Mouse (Mus musculus) urinary bladder, postnatal 10 days (tissue): ENCODE measurements at regions not wholly inside any gene's neighbourhood (a gene's known extent, or its start where the extent isn't known, plus 50 kb on each side); places are given as distances from the start of the nearest gene placed in this dataset.
"Not testable (repeated sequence)": the region's sequence is repeated elsewhere in the genome, so short reads cannot be mapped to it uniquely, and the experiment has no call there.

Experiments used
- DNase-seq: peaks from one replicate; pipeline ENCODE4 v3.0.0; 2022; ENCODE audit warnings: low spot score

DNA sequence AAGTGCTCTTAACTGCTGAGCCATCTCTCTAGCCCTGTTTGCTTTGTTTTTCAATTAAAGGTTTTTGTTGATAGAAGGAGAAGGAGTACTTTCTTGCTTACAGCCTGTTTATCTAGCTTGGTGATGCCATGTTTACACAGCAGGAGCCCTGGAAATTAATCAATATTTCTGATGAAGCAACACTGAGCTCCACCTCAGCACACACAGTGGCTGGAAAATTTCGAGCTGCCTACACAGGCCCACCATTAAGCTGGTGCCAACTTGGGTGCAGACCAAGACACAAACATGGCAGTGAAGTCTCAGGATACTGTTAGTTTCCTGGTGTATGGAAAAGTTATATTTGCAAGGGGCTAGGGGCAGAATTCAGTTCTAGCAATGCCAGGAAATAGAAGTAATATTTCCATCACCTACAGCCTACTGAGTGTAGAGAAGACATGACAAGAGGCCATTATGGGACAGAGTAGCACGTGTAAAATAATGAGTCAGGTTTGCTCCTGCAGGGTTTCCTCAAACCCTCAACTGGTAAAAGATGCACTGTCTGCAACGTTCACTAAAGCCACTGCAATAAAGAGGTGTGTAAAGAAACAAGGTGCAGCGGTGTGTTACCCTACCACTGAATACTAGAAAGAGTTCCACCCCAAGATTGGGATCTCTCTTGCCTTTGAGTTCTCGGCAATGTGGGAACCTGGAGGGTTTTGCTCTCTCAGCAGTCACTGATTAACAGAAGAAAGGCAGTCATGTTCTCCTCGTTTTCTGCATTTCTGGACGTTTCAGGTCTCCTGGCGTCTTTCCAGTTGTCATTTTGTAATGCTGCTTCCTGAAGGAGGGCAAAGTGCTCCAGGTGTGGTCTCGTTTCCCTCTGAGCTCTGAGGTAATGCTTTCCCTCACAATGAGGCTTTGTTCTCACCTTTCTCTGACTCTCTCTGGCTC is 108.8 kb upstream of the Fhl2 start:
- DNase-seq: no peak

DNA sequence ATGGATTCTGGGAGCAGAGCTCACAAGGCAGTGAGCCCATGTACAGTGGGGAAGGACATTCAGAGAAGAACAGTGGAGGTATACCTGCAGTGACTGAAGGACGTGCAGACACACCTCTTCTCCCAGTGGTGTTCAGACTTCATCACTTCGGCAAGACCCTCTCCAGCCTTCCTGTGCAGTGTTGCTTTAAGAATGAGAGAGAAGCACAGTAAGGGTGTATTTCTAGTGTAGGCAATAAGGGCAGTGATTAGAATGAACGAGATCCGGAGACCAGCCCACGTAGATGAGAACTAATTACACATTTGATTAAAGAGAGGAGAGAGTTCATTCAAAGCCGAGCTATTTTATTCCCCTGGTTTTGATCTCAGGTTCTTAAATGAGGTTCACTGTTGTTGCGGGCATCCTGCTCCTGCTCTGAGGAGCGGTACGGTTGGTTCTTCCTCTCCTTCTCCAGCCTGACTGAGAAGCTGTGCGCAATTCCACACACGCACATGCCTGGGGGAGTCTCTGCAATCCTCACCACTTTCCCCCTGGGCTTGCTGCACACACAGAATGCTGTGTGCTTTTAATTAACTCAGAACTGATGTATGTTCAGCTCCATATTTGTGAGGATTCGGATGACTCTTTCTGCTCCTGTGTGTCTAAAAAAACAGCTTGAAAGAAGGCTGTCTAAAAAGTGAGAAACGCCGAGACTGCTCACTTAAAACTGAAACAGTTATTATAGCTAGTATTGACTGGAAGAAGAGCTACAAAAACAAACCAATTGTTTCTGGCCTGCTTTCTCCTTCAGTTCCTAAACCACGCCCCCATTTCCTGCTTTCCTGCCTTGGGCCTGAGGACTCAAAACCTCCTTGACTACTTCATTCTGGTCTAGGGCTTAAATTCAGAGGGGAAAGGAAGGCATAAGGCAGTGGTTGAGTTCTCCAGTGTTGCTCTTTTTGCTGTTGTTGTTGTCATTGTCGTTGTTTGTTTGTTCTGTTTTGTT is 114.2 kb upstream of the Fhl2 start:
- no peak for DNase-seq

DNA sequence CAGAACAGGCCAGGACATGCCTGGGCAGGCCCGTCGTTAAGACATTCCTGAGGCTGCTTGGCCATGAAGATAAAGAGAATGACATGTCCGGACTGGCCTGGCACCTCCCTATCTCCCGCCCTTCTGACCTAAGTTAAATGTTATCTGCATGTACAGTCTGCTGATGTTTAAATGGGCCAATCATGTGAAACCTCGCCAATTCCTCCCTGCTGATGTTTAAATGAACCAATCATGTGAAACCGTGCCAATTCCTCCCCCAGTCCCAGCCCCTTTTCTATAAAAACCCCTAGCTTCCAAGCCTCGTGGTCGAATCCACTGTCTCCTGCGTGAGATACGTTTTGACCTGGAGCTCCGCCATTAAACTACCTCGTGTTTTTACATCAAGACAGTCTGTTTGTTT is 119.5 kb upstream of the Fhl2 start:
- not testable (repeated sequence) for DNase-seq

DNA sequence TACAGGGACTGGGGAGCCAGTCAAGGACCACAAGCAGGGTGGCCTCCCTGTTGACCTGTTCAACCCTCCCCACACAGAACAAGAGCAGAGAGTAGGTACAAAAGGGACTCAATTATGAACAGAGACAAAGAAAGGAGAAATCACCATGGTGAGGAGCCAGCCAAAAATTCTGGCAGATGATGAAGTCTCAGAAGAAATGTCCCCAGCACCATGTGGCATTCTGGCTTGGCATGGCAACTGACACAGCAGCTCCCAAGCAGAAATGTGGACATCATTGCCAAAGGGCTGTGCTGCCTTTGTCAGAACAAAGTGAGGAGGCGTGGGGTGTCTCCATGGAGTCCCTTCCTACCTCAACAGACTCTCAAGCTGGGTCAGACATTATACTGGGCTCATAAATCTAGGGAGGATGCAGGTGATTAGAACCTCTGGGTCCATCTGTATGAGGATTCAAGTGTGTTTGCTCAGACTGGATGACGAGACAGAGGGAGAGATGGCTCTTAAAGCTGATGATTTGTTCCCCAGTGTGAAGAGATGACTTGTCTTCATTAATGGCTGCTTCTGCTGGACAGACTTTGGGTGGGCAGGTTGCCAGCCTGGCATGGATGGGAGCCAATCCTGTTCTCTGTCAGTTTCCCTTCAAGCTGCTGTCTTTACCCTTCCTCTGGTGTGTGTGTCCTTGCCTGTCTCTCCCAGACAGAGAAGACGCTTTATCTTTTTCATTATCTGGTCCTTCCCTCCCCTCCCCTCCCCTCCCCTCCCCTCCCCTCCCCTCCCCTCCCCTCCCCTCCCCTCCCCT is 120.5 kb upstream of the Fhl2 start:
- no peak for DNase-seq

DNA sequence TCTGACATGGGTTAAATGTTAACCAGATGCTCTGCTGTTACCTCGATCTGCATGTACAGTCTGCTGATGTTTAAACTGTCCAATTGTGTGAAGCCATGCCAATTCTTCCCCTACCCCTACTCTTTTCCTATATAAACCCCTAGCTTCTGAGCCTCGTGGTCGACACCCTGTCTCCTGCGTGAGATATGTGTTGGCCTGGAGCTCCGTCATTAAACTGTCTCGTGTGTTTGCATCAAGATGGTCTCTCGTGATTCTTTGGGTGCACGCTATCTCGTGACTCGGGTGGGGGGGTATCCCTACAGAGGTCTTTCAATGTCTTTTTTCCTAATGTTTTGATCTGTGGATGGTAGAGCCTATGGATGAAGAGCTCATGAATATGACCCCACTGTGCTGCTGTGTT is 110.9 kb upstream of the Nck2 start:
- DNase-seq: not testable (repeated sequence)

DNA sequence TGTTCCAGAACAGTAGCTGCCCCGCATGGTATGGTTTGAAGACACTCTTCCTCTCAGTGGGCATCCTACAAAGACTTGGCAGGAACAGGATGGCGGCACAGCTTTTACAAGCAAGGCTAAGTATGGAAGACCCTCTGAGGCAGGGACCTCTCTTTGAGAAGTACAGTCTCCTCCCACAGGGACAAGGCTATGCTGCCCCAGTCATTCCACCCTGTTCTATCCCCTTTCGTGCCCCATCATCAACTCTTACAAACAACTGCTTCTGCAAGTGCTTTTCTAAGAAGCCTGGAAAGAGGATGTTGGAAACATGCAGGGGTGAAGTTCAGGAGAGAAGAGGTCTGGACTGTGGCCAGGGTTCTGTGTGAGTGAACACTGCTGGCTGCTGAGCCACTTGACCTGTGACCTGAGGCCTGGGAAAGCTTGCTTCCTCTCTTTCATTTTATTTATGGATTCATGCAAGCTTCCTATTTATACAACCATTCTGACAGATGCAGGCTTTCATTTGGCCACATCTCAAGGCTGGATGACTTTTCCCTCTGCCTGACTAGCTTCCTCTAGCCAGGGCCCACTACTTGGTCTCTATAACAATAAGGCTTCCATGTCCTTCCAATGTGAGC is 107.1 kb upstream of the Nck2 start:
- no peak for DNase-seq

DNA sequence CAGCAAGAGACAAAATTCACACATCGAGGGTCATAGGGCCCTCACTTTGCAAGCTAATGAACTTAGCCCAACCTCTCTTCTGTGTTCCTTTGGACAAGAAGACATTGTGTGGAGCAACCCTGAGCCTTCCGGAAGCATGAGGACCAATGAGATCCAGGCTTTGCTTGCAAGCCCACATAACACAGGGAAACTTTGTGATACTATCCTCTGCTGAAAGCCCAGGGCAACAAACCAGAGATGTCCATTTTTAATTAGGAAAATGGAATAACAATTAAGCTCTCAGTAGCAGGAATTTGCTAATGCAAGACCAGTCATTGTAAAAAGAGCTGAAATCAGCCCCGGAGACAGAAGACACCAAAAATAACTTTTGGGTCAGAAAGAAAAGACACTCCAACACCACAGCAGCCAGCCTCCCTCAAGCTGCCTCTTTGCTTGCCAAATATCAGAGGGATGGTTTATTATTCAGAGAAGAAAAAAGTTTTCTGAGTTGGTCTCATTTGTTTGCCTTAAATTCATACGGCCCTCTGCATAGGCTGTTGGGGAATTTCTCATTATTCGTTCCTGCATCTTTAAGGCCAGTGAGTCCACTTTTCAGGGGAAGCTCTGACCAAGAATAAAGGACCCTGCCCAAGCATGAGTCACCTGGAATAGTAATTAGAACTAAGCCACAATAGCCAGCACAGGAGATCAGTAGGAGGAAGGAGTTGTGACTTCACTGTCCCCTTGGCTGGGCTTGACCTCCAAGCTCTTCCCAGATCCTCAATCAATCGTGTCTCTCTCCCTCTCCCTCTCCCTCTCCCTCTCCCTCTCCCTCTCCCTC is 106.1 kb upstream of the Nck2 start:
- no peak for DNase-seq

DNA sequence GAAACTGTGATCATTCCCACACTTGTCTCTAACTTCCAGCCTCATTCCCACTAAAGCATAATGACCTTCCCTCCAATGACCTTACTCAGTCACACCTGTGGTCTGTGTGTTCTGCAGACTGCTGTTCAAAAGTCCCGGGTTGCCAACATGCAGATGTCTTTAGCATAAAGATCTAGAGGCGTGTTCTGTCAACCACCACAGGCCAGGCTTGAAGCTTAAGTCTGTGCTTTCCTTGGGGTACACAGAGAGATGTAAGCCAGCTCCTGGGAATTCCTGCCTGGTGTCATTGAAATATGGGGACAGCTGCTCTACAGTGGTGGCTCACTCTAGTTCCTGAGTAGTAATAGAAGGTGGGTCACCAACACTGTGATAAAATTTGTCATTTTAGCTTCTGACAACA is 101.5 kb upstream of the Nck2 start:
- no peak for DNase-seq

DNA sequence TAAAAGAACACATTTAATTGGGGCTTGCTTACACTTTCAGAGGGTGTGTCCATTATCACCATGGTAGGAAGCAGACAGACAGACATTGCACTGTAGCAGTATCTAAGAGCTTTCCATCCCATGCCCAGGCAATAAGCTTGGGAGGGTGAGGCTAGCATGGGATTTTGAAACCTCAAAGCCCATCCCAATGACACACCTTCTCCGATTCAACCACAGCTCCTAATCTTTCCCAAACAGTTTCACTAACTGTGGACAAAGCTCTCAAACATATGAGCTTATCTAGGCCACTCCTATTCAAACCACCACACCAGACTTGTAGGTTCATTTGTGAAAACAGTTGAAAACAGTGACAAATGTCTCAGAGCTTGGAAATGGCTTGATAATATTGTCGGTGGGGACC is 101.0 kb upstream of the Nck2 start:
- no peak for DNase-seq

DNA sequence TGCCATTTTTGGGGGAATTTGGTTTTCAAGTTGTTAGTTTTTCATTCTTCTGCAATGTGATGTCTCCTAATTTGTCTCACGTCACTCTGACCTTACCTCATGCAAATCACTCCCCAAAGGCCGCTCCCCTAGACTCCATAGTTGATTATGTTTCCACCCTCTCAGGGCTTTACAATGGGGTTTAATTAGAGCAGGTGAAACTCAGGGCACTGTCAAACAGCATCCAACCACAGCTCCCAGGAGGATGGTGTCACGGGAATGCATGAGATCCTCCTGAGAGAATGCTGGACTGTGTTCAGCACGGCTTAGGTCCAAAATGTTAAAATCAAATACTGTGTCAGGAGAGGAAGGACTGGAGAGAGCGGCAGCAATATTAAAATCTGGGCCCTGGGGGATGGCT is 100.4 kb upstream of the Nck2 start:
- no peak for DNase-seq

DNA sequence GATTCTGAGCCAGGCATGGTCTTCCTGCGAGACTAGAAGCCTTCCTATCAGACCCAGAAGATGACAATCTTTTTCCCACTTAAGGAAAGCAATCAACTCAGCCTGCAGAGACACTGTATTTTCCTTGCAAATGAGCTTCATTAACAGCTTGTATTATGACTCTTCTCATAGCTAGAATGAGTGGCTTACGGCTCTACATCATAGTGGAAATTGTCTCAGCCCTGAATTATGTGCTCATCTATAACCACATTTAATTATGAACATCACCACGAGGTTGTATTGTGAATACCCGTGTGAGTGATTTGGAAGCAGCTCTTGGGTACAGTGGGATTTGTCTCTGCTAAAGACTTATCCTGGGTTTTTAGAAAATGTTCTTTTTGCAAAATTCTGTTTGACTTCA is 97.2 kb upstream of the Nck2 start:
- DNase-seq: no peak

DNA sequence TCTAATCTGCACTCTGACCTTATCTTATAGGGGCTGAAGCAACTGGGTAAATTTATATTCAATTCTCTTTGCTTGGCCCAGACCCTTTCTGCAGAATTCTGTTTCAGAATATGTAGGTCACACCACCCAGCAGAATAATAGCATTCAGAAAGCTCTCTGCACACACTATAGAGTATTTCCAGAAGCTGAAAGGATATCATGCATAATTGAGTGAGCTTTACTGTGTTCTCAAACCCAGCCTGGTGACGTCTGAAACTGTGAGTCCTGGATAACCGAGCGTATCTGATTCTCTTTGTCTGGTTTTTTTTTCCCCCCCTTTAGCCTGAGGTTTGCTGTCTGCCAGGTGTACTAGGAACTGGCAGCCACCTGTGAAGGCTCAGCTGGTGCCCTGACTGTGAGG is 94.4 kb upstream of the Nck2 start:
- no peak for DNase-seq

DNA sequence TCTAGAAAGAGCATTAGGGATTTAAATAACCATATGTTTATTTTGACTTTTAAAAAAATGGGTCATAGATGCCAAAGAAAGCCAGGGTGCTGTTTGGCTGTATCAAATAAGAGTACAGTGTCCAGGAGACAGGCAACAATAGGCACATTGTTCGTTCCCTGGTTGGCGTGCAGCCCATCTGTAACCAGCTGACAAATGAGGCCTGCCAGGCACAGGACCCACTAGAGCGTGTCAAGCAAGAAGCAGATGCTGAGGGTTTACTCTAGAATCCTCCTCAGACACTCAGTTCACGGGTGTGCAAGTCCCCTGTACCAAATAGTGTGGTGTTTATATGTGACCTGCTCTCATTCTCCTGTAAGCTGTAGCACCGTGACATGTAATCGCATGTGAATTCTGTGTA is 86.2 kb upstream of the Nck2 start:
- DNase-seq: no peak

DNA sequence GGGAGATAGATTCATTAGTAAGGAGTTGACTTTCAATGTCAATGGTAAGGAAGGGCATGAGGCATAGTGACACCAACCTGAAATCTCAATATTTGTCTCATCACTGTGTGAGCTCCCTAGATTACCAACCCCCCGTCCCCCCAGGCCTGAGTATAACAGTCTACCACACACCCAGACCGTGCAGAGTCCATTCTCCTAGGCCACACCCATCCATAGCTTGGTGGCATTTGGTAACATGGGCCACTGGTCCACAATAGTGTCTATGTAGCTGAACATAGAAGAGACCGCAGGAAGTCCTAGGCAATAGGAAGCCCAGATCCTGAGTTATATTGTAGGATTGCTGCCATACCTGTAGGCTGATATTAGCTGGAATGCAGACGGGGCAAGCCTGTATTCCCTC is 84.7 kb upstream of the Nck2 start:
- DNase-seq: no peak

DNA sequence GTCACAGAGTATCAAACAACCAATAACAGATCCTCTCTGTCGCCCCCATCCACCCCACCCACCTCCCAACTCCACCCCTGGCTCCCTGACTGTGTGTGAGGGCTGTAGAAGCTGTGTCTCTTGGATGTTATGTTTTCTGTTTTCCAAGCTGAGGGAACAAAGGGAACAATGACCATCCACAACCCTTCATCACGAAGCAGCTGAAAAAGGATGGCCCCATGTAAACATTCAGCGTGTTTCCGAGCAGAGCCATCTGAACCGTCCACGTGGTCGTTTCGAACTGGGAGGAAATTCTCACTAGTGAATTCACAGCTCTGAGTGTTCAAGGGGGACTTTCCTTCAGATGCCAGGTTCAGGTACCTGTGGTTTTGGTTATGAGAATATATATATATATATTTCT is 84.1 kb upstream of the Nck2 start:
- no peak for DNase-seq

DNA sequence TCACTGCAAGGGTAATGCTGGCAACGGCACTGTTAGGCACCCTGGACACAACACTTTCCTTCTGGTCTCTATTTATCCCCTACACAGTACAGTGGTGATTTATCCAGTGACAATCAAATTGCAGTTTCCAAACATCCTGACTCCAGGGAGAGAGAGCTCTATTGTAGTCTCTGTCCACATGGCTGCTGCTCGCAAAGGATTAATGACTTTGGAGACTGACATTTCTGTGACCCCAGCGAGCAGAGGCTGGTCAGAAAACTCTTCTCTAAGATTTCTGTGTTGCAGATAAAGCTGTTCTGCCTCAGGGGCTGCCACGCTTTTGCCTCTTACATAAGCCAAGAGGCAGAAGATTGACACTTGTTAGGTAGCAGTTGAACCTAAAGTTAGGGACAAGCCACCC is 83.6 kb upstream of the Nck2 start:
- no peak for DNase-seq

DNA sequence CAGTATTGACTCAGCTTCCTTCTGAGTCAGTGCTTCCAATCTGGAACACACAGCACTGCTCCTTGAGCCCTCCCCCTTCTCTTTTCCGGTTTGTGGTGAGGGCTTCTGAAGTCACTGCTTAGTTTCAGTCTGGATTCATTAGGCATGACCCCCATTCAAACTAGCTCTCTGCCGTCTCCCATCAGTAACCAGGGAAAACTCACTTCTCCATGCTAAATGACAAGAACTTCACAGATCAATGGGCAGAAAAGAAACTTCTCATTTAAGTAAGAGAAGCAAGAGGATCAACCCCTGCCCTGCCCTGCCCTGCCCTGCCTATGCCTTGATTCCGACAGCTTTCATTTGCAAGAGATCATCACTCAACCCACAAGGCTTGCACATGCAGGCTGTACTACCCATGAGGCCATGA is 82.9 kb upstream of the Nck2 start:
- no peak for DNase-seq

DNA sequence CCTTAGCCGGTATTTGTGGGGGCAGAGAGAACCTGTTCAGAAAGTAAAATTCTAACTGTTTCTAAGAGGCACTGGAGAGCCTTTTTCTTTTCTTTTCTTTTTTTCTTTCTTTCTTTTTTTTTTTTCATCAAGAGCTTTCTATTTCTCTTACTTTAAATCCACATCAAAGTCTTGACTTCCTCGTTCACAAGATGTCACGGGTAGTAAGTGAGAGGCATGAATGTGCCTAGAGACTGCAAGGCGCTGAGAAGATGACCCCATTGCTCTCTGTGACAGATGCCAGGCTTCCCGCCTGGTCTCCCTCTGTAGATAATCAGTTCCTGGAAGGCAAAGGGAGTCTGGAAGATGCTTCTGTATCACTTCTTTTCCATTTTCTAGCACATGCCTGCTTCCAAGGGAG is 82.2 kb upstream of the Nck2 start:
- DNase-seq: no peak

DNA sequence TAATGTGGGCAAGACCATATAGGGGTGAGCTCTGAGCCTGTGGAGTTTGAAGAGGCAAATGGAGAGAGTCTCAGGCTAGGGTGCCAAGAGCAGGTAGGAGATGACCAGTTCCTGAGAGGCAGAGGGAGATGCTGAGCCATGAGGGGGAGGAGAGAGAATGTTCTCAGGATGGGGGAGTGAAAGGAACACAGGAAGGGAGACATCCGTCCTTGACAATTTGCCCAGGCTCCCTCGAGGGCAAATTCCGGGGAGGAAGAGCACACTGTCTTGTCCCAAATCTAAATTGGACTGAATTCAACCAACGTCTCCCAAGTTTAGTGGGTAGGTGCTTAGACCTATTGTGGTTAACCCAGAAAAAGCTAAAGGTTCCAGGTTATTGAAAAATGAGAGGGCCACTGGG is 81.2 kb upstream of the Nck2 start:
- no peak for DNase-seq

DNA sequence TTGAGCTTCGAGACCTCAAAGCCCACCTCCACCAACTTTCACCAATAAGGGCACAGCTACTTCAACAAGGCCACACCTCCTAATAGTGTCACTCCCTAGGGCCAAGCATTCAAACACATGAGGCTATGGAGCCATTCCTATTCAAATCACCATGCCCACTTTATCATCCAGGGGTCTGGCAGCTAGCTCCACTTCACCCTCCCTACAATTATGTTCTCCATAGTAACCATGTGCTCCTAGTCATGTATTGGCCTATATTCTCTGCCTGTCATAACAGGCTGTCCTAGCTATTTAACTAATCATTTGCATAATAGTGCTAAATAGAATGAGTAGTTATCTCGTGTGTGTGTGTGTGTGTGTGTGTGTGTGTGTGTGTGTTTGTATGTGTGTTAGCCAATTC is 77.9 kb upstream of the Nck2 start:
- DNase-seq: no peak
